ENCODE assay signal across 19 mouse cellular contexts in the genomic region with DNA sequence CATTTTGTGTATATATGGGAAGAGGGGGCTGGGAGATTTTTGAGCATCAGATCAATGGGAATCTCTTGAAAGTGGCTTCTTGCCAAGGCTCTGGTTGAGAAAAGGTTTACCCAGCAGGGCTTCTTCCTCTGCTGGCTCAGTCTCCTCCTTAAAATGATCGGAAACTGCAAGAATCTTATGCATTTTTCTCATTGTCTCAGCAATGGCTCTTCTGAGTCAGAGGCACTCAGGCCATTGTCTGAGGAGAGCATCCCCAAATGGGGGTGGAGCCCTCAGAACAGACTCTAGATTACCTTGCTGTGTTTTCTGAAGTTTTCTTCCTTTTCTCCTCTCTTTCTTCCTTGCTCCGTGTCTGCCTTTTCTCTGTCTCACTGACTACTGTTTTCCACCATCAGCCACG.
DNase-seq lines count a peak whose midpoint lies in the region; TF ChIP-seq lines count a peak whose summit lies in the region.
"Had no signal": no experiment of that assay in that cellular context is flagged by ENCODE, and none has a peak within 500 bp of the region (broad histone marks: within the 10 kb centered on the region; RNA-seq: fewer than 3 reads in every experiment).

No protein-coding gene starts in this region.

- in situ Hi-C loops in ES-E14 (cut with MboI; ENCODE audit: low sequenced_read_pairs in 2 of 2, unreplicated experiment in 2 of 2), result no loop called here

- H3K9ac ChIP-seq in ES-E14 (ENCODE audit: insufficient read depth, low read depth, low read length, poor library complexity, severe bottlenecking), result no peak overlapping the region
- H3K9ac ChIP-seq: embryonic facial prominence, embryonic 12.5 days; forebrain, embryonic 13.5 days; forebrain, embryonic 15.5 days; forebrain, postnatal 0 days had no signal

- H3K27ac ChIP-seq in ES-E14 (ENCODE audit: insufficient read depth, low read depth, low read length, poor library complexity, severe bottlenecking), result no peak overlapping the region
- H3K27ac ChIP-seq: embryonic facial prominence, embryonic 10.5 days; embryonic facial prominence, embryonic 12.5 days; forebrain, embryonic 13.5 days; forebrain, embryonic 15.5 days had no signal

- DNase-seq in ES-CJ7 (ENCODE audit: low read depth, low spot score) (peak; percentile 52), ES-E14 (ENCODE audit: low read depth, low spot score) (peak; percentile 9), R1 (ENCODE audit: low read depth, low spot score) (peak; percentile 85), liver (no peak)
- DNase-seq in adrenal gland, adult 18-20 months (ENCODE audit: low spot score in 2 of 2), result no peak
- DNase-seq in adrenal gland, adult 2 months, result no peak
- DNase-seq: adrenal gland, adult 8-10 months; adrenal gland, postnatal 14 days; adrenal gland, postnatal 36 days; cerebellum, adult 11-12 months; cerebellum, adult 2 months; cerebellum, adult 9-10 months; cerebellum, postnatal 10 days; cerebellum, postnatal 25 days; forebrain, postnatal 0 days had no signal

- no peaks in the 10 kb centered on the region for H3K9me3 ChIP-seq in ES-E14 (ENCODE audit: control insufficient read depth, insufficient read depth, low read depth, low read length)
- H3K9me3 ChIP-seq: embryonic facial prominence, embryonic 10.5 days; embryonic facial prominence, embryonic 12.5 days; forebrain, embryonic 13.5 days; forebrain, embryonic 15.5 days had no signal

- no peaks in the 10 kb centered on the region for H3K36me3 ChIP-seq in ES-E14 (ENCODE audit: control insufficient read depth, insufficient read depth, low read length, poor library complexity, severe bottlenecking)
- H3K36me3 ChIP-seq: embryonic facial prominence, embryonic 10.5 days; embryonic facial prominence, embryonic 12.5 days; forebrain, embryonic 15.5 days had no signal

- H3K4me3 ChIP-seq in ES-E14 (ENCODE audit: insufficient read depth in 1 of 2, low read depth in 1 of 2, low read length in 2 of 2, poor library complexity in 1 of 2, severe bottlenecking in 1 of 2), result no peak overlapping the region
- H3K4me3 ChIP-seq: embryonic facial prominence, embryonic 10.5 days; embryonic facial prominence, embryonic 12.5 days; forebrain, embryonic 13.5 days; forebrain, embryonic 15.5 days had no signal

- no peaks in the 10 kb centered on the region for H3K4me1 ChIP-seq in ES-E14 (ENCODE audit: control insufficient read depth in 2 of 2, insufficient read depth in 2 of 2, low read length in 2 of 2, poor library complexity in 1 of 2)
- H3K4me1 ChIP-seq: embryonic facial prominence, embryonic 10.5 days; embryonic facial prominence, embryonic 12.5 days; forebrain, embryonic 15.5 days had no signal

TF ChIP-seq in ES-E14, 5 proteins besides CTCF, POLR2A, EP300 and RAD21:
- TF ChIP-seq ZC3H11A (IDR thresholded peaks at IDR 0.05; ENCODE audit: borderline replicate concordance, low read depth, low read length) (no peak), CHD2 (IDR thresholded peaks at IDR 0.05; ENCODE audit: low read depth, low read length) (no peak), ZNF384 (IDR thresholded peaks at IDR 0.05; ENCODE audit: low read depth, low read length) (no peak), MAFK (IDR thresholded peaks at IDR 0.05; ENCODE audit: insufficient read depth, low read depth, low read length) (no peak), HCFC1 (IDR thresholded peaks at IDR 0.05; ENCODE audit: borderline replicate concordance, insufficient read depth, low read length) (no peak)

Comparison
In these comparisons a context has a peak if more than half of its experiments do, and no peak if none do; other contexts are left out.
1. DNase-seq: peak in ES-CJ7 (single experiment), ES-E14 (single experiment) and R1 (single experiment); none in adrenal gland, adult 18-20 months (0 of 2), adrenal gland, adult 2 months (single experiment) and liver (single experiment).